Mouse (Mus musculus) colon, adult 2 months (tissue): ENCODE data around the gene Gm19965. TPM values are rescaled to one million over a fixed set of nuclear protein-coding genes. Genes with fewer than 3 reads are reported as not detected.

Source experiments
- polyA plus RNA-seq: library from polyadenylated mRNA; depleted of rRNA; stranded (reverse); fragments of >200 nt; gene quantifications from 2 replicates; pipeline ENCODE4 v1.2.3, GENCODE M21; 2012; rRNA removed

Gm19965 gene
- not detected in 2 replicates for polyA plus RNA-seq

DNA sequence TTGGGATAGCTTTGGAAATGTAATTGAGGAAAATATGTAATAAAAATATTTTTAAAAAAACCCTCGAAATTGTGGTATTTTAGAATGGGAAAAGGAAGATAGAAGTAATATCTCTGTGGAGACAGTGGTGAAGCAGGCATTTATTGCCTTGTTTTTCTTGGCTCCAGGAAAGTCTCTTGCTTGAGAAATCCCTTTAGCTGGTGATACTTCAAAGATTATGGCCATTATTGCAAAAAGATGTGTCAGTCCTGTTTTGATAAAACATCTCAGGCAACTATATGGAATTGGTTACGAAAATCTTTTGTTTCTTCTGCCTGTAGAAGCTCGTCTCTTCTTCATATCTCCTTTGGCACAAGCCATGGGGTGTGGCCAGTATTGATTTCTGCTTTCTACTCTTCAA lies at the start of gene Gm19965:
Gene Gm19965, plus strand, starts transcription at position 301 of the 400 bp plus-strand sequence.

